In genomic region chr7:30193581-30194100, GRCm38 (mm10) we compare ENCODE assay signal across 8 mouse cellular contexts. TPM values are rescaled to one million over a fixed set of nuclear protein-coding genes. Genes with fewer than 3 reads are reported as not detected.
DNase-seq lines count a peak whose midpoint lies in the region; ATAC-seq and TF ChIP-seq lines count a peak whose summit lies in the region.

No protein-coding gene starts in this region.

- peak overlapping the region; percentile 67 for H3K4me2 ChIP-seq in embryonic facial prominence, embryonic 15.5 days (replicated peaks)
- H3K4me2 ChIP-seq in heart, embryonic 16.5 days (ENCODE audit: low read depth, low read length): peak overlapping the region; percentile 70
- H3K4me2 ChIP-seq in neural tube, embryonic 13.5 days: peak overlapping the region; percentile 88
- H3K4me2 ChIP-seq in stomach, postnatal 0 days (replicated peaks; ENCODE audit: low read depth): peak overlapping the region; percentile 86

- no peak for TF ChIP-seq CTCF in stomach, postnatal 0 days (IDR thresholded peaks at IDR 0.05; ENCODE audit: low read depth)

- ATAC-seq in CD4-positive, CD25-positive, alpha-beta regulatory T cell, adult 4 months: peak; percentile 61
- peak; percentile 64 for ATAC-seq in embryonic facial prominence, embryonic 15.5 days (ENCODE audit: insufficient number of reproducible peaks, low FRiP score, low TSS enrichment, low read depth)
- peak; percentile 68 for ATAC-seq in heart, embryonic 16.5 days (replicated peaks; ENCODE audit: extremely low read depth, insufficient read depth, low FRiP score)
- ATAC-seq in neural tube, embryonic 13.5 days (ENCODE audit: low read depth): peak; percentile 68
- peak; percentile 58; the same call in 1 of the 2 replicates for ATAC-seq in stomach, postnatal 0 days (ENCODE audit: low FRiP score, low TSS enrichment)

- H3K36me3 ChIP-seq in embryonic facial prominence, embryonic 15.5 days: peaks cover 38% of the 10 kb centered on the region
- H3K36me3 ChIP-seq in heart, embryonic 16.5 days (ENCODE audit: control insufficient read depth, insufficient read depth): peaks cover 27% of the 10 kb centered on the region
- H3K36me3 ChIP-seq in neural tube, embryonic 13.5 days: peaks cover 38% of the 10 kb centered on the region
- H3K36me3 ChIP-seq in stomach, postnatal 0 days (ENCODE audit: control insufficient read depth, insufficient read depth, low read length): peaks cover 19% of the 10 kb centered on the region

- no peaks in the 10 kb centered on the region for H3K9me3 ChIP-seq in embryonic facial prominence, embryonic 15.5 days (replicated peaks)
- H3K9me3 ChIP-seq in heart, embryonic 16.5 days (replicated peaks; ENCODE audit: control insufficient read depth, low read length): no peaks in the 10 kb centered on the region
- no peaks in the 10 kb centered on the region for H3K9me3 ChIP-seq in neural tube, embryonic 13.5 days
- H3K9me3 ChIP-seq in stomach, postnatal 0 days (ENCODE audit: control insufficient read depth, low read length): no peaks in the 10 kb centered on the region

- H3K9ac ChIP-seq in embryonic facial prominence, embryonic 15.5 days: peak overlapping the region; percentile 73
- peak overlapping the region; percentile 90 for H3K9ac ChIP-seq in heart, embryonic 16.5 days (ENCODE audit: low read length)
- H3K9ac ChIP-seq in neural tube, embryonic 13.5 days: peak overlapping the region; percentile 91
- H3K9ac ChIP-seq in stomach, postnatal 0 days (ENCODE audit: low read length): peak overlapping the region; percentile 91

- H3K27me3 ChIP-seq in embryonic facial prominence, embryonic 15.5 days: no peaks in the 10 kb centered on the region
- no peaks in the 10 kb centered on the region for H3K27me3 ChIP-seq in heart, embryonic 16.5 days (ENCODE audit: control insufficient read depth, insufficient read depth, low read length)
- no peaks in the 10 kb centered on the region for H3K27me3 ChIP-seq in neural tube, embryonic 13.5 days
- no peaks in the 10 kb centered on the region for H3K27me3 ChIP-seq in stomach, postnatal 0 days (ENCODE audit: control insufficient read depth, insufficient read depth, low read length)

- peak; percentile 89 to 91 for DNase-seq in adrenal gland, postnatal 36 days
- DNase-seq in kidney, postnatal 14 days: peak; percentile 90
- DNase-seq in lung, adult 18-20 months: peak; percentile 88
- peak; percentile 89 for DNase-seq in stomach, postnatal 0 days (ENCODE audit: low spot score)

- TF ChIP-seq EP300 in stomach, postnatal 0 days (optimal IDR thresholded peaks at IDR 0.05): no peak

- 1% methylated on average over 26 of the region's 26 CpGs for WGBS in embryonic facial prominence, embryonic 15.5 days
- under 1% methylated on average over 26 of the region's 26 CpGs for WGBS in heart, embryonic 16.5 days
- under 1% methylated on average over 21 of the region's 26 CpGs for WGBS in neural tube, embryonic 13.5 days
- 2% methylated on average over 21 of the region's 26 CpGs for WGBS in stomach, postnatal 0 days

- peaks cover 24% of the 10 kb centered on the region for H3K4me1 ChIP-seq in embryonic facial prominence, embryonic 15.5 days
- H3K4me1 ChIP-seq in heart, embryonic 16.5 days (ENCODE audit: control insufficient read depth, insufficient read depth, low read length): peaks cover 17% of the 10 kb centered on the region
- H3K4me1 ChIP-seq in neural tube, embryonic 13.5 days (replicated peaks): peaks cover 24% of the 10 kb centered on the region
- 0 out of 2 replicates have a peak, but pooled peaks cover 5% of the 10 kb centered on the region for H3K4me1 ChIP-seq in stomach, postnatal 0 days (replicated peaks; ENCODE audit: control insufficient read depth, insufficient read depth)

- H3K27ac ChIP-seq in embryonic facial prominence, embryonic 15.5 days (replicated peaks): peak overlapping the region; percentile 93
- peak overlapping the region; percentile 87 for H3K27ac ChIP-seq in heart, embryonic 16.5 days (ENCODE audit: low read length)
- peak overlapping the region; percentile 85 for H3K27ac ChIP-seq in neural tube, embryonic 13.5 days (replicated peaks)
- H3K27ac ChIP-seq in stomach, postnatal 0 days (replicated peaks): peak overlapping the region; percentile 95

- peak overlapping the region; percentile 76 for H3K4me3 ChIP-seq in embryonic facial prominence, embryonic 15.5 days (replicated peaks)
- peak overlapping the region; percentile 75 for H3K4me3 ChIP-seq in heart, embryonic 16.5 days (ENCODE audit: low read length)
- H3K4me3 ChIP-seq in neural tube, embryonic 13.5 days: peak overlapping the region; percentile 85
- peak overlapping the region; percentile 82 for H3K4me3 ChIP-seq in stomach, postnatal 0 days (ENCODE audit: low read depth, low read length)

RNA-seq across cellular contexts. Expression of gene Capns1, which starts 5.0 kb away (rescaled TPM):
- polyA plus RNA-seq in CD4-positive, CD25-positive, alpha-beta regulatory T cell, adult 4 months (2017; shearing (Covaris generic)): 10 to 100 TPM; 49.8 to 68.7 TPM
- 100 to 1,000 TPM; 587 to 633 TPM for total RNA-seq in adrenal gland, postnatal 36 days (2021)
- polyA plus RNA-seq in embryonic facial prominence, embryonic 15.5 days (2015; fragmentation: Nextera tagmentation; extraction: Ambion mirVana): 111 and 113 TPM in 2 replicates
- polyA plus RNA-seq in heart, embryonic 16.5 days (2015; fragmentation: Nextera tagmentation; extraction: Ambion mirVana): 85.4 and 87.7 TPM in 2 replicates
- 79.5 and 83.0 TPM in 2 replicates for polyA plus RNA-seq in neural tube, embryonic 13.5 days (2015; fragmentation: Nextera tagmentation; extraction: Ambion mirVana)
- 94.5 and 96.8 TPM in 2 replicates for polyA plus RNA-seq in stomach, postnatal 0 days (2015; fragmentation: Nextera tagmentation; extraction: Ambion mirVana)

RNA-seq across cellular contexts. Expression of gene Cox7a1, which starts 9.7 kb away (rescaled TPM):
- under 1 TPM in 1 of 2 experiments, not detected in 1; 0.90 TPM for polyA plus RNA-seq in CD4-positive, CD25-positive, alpha-beta regulatory T cell, adult 4 months (2017; shearing (Covaris generic))
- 100 to 1,000 TPM; 329 to 440 TPM for total RNA-seq in adrenal gland, postnatal 36 days (2021)
- polyA plus RNA-seq in embryonic facial prominence, embryonic 15.5 days (2015; fragmentation: Nextera tagmentation; extraction: Ambion mirVana): 6.4 and 6.5 TPM in 2 replicates
- 506 and 580 TPM in 2 replicates for polyA plus RNA-seq in heart, embryonic 16.5 days (2015; fragmentation: Nextera tagmentation; extraction: Ambion mirVana)
- 5.3 and 6.9 TPM in 2 replicates for polyA plus RNA-seq in neural tube, embryonic 13.5 days (2015; fragmentation: Nextera tagmentation; extraction: Ambion mirVana)
- 38.8 and 40.7 TPM in 2 replicates for polyA plus RNA-seq in stomach, postnatal 0 days (2015; fragmentation: Nextera tagmentation; extraction: Ambion mirVana)

RNA-seq across cellular contexts. Expression of gene Zfp146, which starts 24.1 kb away (rescaled TPM):
- 10 to 100 TPM; 19.5 to 22.3 TPM for polyA plus RNA-seq in CD4-positive, CD25-positive, alpha-beta regulatory T cell, adult 4 months (2017; shearing (Covaris generic))
- total RNA-seq in adrenal gland, postnatal 36 days (2021): 10 to 100 TPM; 46.2 to 57.2 TPM
- 13.6 and 17.7 TPM in 2 replicates for polyA plus RNA-seq in embryonic facial prominence, embryonic 15.5 days (2015; fragmentation: Nextera tagmentation; extraction: Ambion mirVana)
- polyA plus RNA-seq in heart, embryonic 16.5 days (2015; fragmentation: Nextera tagmentation; extraction: Ambion mirVana): 7.2 and 7.3 TPM in 2 replicates
- polyA plus RNA-seq in neural tube, embryonic 13.5 days (2015; fragmentation: Nextera tagmentation; extraction: Ambion mirVana): 14.2 TPM in 2 replicates
- 4.2 and 5.4 TPM in 2 replicates for polyA plus RNA-seq in stomach, postnatal 0 days (2015; fragmentation: Nextera tagmentation; extraction: Ambion mirVana)

RNA-seq across cellular contexts. Expression of gene Polr2i, which starts 38.1 kb away (rescaled TPM):
- polyA plus RNA-seq in CD4-positive, CD25-positive, alpha-beta regulatory T cell, adult 4 months (2017; shearing (Covaris generic)): 10 to 100 TPM; 50.3 to 54.3 TPM
- total RNA-seq in adrenal gland, postnatal 36 days (2021): 10 to 100 TPM; 69.4 to 76.1 TPM
- polyA plus RNA-seq in embryonic facial prominence, embryonic 15.5 days (2015; fragmentation: Nextera tagmentation; extraction: Ambion mirVana): 155 and 160 TPM in 2 replicates
- polyA plus RNA-seq in heart, embryonic 16.5 days (2015; fragmentation: Nextera tagmentation; extraction: Ambion mirVana): 112 TPM in 2 replicates
- 176 and 184 TPM in 2 replicates for polyA plus RNA-seq in neural tube, embryonic 13.5 days (2015; fragmentation: Nextera tagmentation; extraction: Ambion mirVana)
- 98.2 and 106 TPM in 2 replicates for polyA plus RNA-seq in stomach, postnatal 0 days (2015; fragmentation: Nextera tagmentation; extraction: Ambion mirVana)

RNA-seq across cellular contexts. Expression of gene Tbcb, which starts 38.4 kb away (rescaled TPM):
- 100 to 1,000 TPM in 1 of 2 experiments, 10 to 100 TPM in 1; 96.7 to 104 TPM for polyA plus RNA-seq in CD4-positive, CD25-positive, alpha-beta regulatory T cell, adult 4 months (2017; shearing (Covaris generic))
- 10 to 100 TPM; 98.7 to 99.8 TPM for total RNA-seq in adrenal gland, postnatal 36 days (2021)
- 172 and 177 TPM in 2 replicates for polyA plus RNA-seq in embryonic facial prominence, embryonic 15.5 days (2015; fragmentation: Nextera tagmentation; extraction: Ambion mirVana)
- 134 and 154 TPM in 2 replicates for polyA plus RNA-seq in heart, embryonic 16.5 days (2015; fragmentation: Nextera tagmentation; extraction: Ambion mirVana)
- polyA plus RNA-seq in neural tube, embryonic 13.5 days (2015; fragmentation: Nextera tagmentation; extraction: Ambion mirVana): 406 and 418 TPM in 2 replicates
- 149 and 153 TPM in 2 replicates for polyA plus RNA-seq in stomach, postnatal 0 days (2015; fragmentation: Nextera tagmentation; extraction: Ambion mirVana)

Comparison
In these comparisons a context has a peak if more than half of its experiments do, and no peak if none do; other contexts are left out.
1. Peak in every context shown above with its lines: DNase-seq, ATAC-seq, H3K4me3 ChIP-seq and H3K27ac ChIP-seq.
2. RNA of gene Cox7a1, which starts 9.7 kb away (polyA plus RNA-seq): 506 to 580 TPM in heart, embryonic 16.5 days; 38.8 to 40.7 TPM in stomach, postnatal 0 days, 5.3 to 6.9 TPM in neural tube, embryonic 13.5 days, 6.4 to 6.5 TPM in embryonic facial prominence, embryonic 15.5 days and 0.90 TPM in CD4-positive, CD25-positive, alpha-beta regulatory T cell, adult 4 months; every median in the first group is over 10 times any median in the second.